Mouse (Mus musculus): ENCODE measurements around the gene Pcsk6. TPM values are rescaled to one million over a fixed set of nuclear protein-coding genes. Genes with fewer than 3 reads are reported as not detected.

Gene Pcsk6
- not detected for polyA plus RNA-seq (2017; shearing (Covaris generic))

DNA sequence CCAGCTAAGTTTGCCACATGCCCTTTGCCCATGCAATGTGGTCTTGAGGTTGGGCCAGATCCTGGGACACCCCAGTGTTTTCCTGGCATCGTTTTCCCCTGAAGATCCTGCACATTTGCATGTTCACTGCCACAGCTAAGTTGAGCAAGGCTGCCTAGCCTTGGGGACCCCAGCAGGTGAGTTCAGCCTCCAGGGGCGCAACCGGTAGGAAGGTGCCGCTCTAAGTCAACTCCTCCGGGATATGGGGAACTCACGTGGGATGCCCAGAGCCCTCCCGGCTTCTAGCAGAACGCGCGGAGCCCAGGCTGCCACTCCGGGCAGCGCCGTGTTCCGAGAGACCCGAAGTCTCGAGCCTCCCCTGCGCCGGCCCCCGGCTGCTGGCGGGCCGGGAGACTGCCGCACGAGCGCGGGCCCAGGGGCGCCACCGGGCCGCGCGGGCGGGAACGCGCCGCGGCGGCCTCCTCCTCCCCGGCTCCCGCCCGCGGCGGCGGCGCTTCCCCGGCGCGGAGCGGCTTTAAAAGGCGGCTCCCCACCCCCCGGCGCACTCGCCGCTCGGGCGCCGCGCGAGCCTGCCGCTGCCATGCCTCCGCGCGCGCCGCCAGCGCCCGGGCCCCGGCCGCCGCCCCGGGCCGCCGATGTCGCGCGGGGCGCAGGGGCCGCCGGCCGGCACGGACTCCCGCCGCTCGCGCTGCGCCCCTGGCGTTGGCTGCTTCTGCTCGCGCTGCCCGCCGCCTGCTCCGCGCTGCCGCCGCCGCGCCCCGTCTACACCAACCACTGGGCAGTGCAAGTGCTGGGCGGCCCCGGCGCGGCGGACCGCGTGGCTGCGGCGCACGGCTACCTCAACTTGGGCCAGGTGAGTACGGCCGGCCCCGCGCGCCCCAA, at the start of gene Pcsk6:
TSS of gene Pcsk6 (plus strand) at position 144 of the 882 bp plus-strand sequence.

DNA sequence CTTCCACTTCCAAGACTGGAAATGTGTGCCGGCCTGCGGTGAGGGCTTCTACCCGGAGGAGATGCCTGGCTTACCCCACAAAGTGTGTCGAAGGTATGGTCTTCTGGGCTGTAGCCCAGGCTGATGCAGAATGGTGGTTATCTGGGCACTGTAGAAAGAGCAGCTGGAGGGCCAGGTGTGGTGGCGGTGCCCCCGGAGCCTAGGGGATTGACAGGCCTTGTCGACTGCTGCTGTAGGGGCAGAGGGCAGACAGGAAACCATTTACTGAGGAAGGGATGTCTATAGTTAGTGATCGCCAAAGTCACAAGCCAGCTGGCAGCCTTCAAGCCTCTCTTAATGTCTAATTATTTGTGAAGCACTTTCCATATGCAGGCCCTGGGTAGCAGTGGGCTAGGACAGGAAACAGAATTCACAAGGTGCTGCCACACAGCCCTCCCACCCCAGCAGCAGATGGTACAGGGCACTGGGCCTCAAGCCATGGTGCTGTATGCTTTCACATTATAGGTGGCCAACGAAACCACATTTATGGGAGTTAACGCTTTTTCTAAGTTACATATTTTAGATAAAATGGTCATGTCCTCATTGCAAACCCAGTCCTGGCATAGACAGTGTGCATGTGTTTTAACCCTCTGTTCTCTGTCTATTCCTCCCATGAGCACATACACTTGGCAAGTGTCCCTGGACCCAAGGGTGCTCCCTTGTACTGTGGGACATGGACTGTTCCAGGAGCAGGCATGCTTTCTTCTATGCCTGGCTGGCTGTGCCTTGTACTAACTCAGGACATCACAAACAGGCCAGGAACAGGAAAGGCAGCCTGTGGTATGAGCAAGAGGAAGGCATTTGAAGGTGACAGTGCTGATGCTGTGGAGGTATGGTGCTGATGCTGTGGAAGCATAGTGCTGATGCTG, 182.3 kb downstream of the Pcsk6 start, which contains the start of gene Gm45213:
TSS of gene Gm45213 (plus strand) at position 51 of the 908 bp plus-strand sequence.

DNA sequence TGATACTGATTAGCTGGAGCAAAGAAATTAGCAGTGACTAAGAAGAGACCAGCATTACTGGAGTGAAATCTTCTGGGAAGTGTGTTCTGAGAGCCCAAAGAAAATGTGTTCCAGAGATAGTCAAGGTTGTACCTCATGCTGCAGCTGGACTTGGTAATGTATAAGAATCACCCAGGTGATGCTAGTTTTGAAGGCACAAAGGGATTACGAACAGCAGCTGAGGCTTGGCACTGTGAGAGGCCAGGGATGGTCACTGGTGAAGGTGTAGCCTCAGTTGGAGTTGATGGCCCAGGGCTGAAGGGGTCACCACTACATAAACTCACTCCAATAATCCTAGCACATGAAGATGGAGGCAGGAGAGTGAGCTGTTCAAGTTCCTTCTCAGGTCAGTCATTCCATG, 197.2 kb downstream of the Pcsk6 start, which contains the start of gene Snrpa1:
TSS of gene Snrpa1 (plus strand) at position 301 of the 400 bp plus-strand sequence.

DNA sequence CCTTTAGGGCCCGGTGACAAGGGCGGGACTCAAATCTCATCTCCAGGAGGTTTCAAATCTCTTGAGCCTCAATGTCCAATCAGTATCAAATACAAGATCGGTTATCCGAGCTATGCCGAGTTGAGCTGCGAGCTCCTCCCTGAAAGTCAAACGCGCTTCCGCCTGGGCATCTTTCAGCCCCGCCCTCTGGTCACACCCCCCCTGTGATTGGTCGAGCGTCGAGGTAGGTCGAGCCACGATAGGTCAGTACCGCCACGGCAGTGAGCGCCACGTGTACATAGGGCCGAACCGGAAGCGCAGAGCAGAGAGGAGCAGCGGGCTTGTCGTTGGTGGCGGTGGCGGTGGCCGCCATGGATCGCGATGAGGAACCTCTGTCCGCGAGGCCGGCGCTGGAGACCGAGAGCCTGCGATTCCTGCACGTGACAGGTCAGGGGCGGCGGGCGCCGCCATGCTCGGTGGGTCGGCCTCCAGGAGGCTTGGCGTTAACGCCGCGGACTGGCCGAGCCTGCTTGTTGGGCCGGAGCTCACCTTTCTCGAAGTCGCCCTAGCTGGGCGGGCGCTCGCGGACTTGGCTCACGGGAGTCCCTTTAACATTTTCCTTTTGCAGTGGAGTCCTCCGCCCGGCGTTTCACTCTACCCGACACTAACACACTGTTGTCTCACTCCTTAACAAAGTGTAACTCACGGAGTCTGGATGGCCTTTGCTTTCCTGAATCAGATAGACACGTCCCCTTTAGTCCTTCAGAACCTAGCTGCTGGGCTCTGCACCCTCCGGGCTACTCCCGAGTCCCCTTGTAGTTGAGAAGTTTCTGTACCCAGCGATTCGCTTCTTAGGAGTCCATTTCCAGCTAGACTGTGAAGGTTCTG, 218.1 kb downstream of the Pcsk6 start, which contains the start of gene Selenos:
TSS of gene Selenos (plus strand) at position 286 of the 867 bp plus-strand sequence.

Other genes with a start within 250 kb of the Pcsk6 start
- 0.45 TPM for gene Tarsl2, start 216.8 kb upstream of the Pcsk6 start, polyA plus RNA-seq (2017; shearing (Covaris generic))
- 123 TPM for gene Tm2d3, start 170.6 kb upstream of the Pcsk6 start, polyA plus RNA-seq (2017; shearing (Covaris generic))
- gene Gm45213, start 181.9 kb downstream of the Pcsk6 start, polyA plus RNA-seq (2017; shearing (Covaris generic)) = not detected
- gene Snrpa1, start 197.3 kb downstream of the Pcsk6 start, polyA plus RNA-seq (2017; shearing (Covaris generic)) = 127 TPM
- gene Selenos, start 217.9 kb downstream of the Pcsk6 start, polyA plus RNA-seq (2017; shearing (Covaris generic)) = 146 TPM
- gene Chsy1, start 247.8 kb downstream of the Pcsk6 start, polyA plus RNA-seq (2017; shearing (Covaris generic)) = 1.7 TPM

Measured in activated CD4-positive, CD25-positive, alpha-beta regulatory T cell, adult 9 weeks (primary cell).